Mouse (Mus musculus): ENCODE measurements around the gene Gstm3.
"Not testable (repeated sequence)": the region's sequence is repeated elsewhere in the genome, so short reads cannot be mapped to it uniquely, and the experiment has no call there.

Gstm3 gene

GRCm38 (mm10) chr3:107968724-107969395 lies at the start of gene Gstm3:
Gene Gstm3, minus strand, starts transcription at chr3:107969283.
- no peak for DNase-seq (ENCODE audit: low read depth in 2 of 2, low spot score in 2 of 2)

GRCm38 (mm10) chr3:108018190-108018820 lies 49.2 kb upstream of the Gstm3 start:
- no peak for DNase-seq (ENCODE audit: low read depth in 2 of 2, low spot score in 2 of 2)

- DNase-seq (ENCODE audit: low read depth in 2 of 2, low spot score in 2 of 2): peak; percentile 37 to 56
These were observed 48.5 kb upstream of the Gstm3 start, which contains the start of gene Gstm1 for GRCm38 (mm10) chr3:108017473-108018189. Gene Gstm1, minus strand, starts transcription at chr3:108017973.

- DNase-seq (ENCODE audit: low read depth in 2 of 2, low spot score in 2 of 2): not testable (repeated sequence)
These were observed 47.4 kb upstream of the Gstm3 start for GRCm38 (mm10) chr3:108016468-108016867.

- no peak for DNase-seq (ENCODE audit: low read depth in 2 of 2, low spot score in 2 of 2)
These were observed 45.9 kb upstream of the Gstm3 start for GRCm38 (mm10) chr3:108014974-108015346.

GRCm38 (mm10) chr3:108014098-108014973 lies 45.3 kb upstream of the Gstm3 start:
- no peak for DNase-seq (ENCODE audit: low read depth in 2 of 2, low spot score in 2 of 2)

- no peak for DNase-seq (ENCODE audit: low read depth in 2 of 2, low spot score in 2 of 2)
These were observed 44.3 kb upstream of the Gstm3 start for GRCm38 (mm10) chr3:108013331-108013871.

GRCm38 (mm10) chr3:108011558-108011957 lies 42.5 kb upstream of the Gstm3 start:
- DNase-seq (ENCODE audit: low read depth in 2 of 2, low spot score in 2 of 2): no peak

- DNase-seq (ENCODE audit: low read depth in 2 of 2, low spot score in 2 of 2): no peak
These were observed 41.2 kb upstream of the Gstm3 start for GRCm38 (mm10) chr3:108010286-108010685.

GRCm38 (mm10) chr3:108002021-108002420 lies 32.9 kb upstream of the Gstm3 start:
- no peak for DNase-seq (ENCODE audit: low read depth in 2 of 2, low spot score in 2 of 2)

GRCm38 (mm10) chr3:107999491-107999890 lies 30.4 kb upstream of the Gstm3 start:
- DNase-seq (ENCODE audit: low read depth in 2 of 2, low spot score in 2 of 2): no peak

GRCm38 (mm10) chr3:107998591-107998990 lies 29.5 kb upstream of the Gstm3 start:
- DNase-seq (ENCODE audit: low read depth in 2 of 2, low spot score in 2 of 2): no peak

- DNase-seq (ENCODE audit: low read depth in 2 of 2, low spot score in 2 of 2): no peak
These were observed 27.5 kb upstream of the Gstm3 start for GRCm38 (mm10) chr3:107996576-107996975.

- DNase-seq (ENCODE audit: low read depth in 2 of 2, low spot score in 2 of 2): not testable (repeated sequence)
These were observed 26.9 kb upstream of the Gstm3 start for GRCm38 (mm10) chr3:107995974-107996373.

- no peak for DNase-seq (ENCODE audit: low read depth in 2 of 2, low spot score in 2 of 2)
These were observed 17.0 kb upstream of the Gstm3 start, which contains the start of gene Gstm2 for GRCm38 (mm10) chr3:107986041-107986562. Gene Gstm2, minus strand, starts transcription at chr3:107986453.

- DNase-seq (ENCODE audit: low read depth in 2 of 2, low spot score in 2 of 2): not testable (repeated sequence)
These were observed 16.1 kb upstream of the Gstm3 start for GRCm38 (mm10) chr3:107985141-107985540.

- no peak for DNase-seq (ENCODE audit: low read depth in 2 of 2, low spot score in 2 of 2)
These were observed 15.4 kb upstream of the Gstm3 start for GRCm38 (mm10) chr3:107984471-107984870.

- no peak for DNase-seq (ENCODE audit: low read depth in 2 of 2, low spot score in 2 of 2)
These were observed 14.7 kb upstream of the Gstm3 start for GRCm38 (mm10) chr3:107983771-107984170.

- DNase-seq (ENCODE audit: low read depth in 2 of 2, low spot score in 2 of 2): no peak
These were observed 13.6 kb upstream of the Gstm3 start for GRCm38 (mm10) chr3:107982726-107983125.

GRCm38 (mm10) chr3:107981261-107981660 lies 12.2 kb upstream of the Gstm3 start:
- DNase-seq (ENCODE audit: low read depth in 2 of 2, low spot score in 2 of 2): no peak
